ENCODE assay signal across 9 mouse cellular contexts in genomic region chr2:164402906-164403305, GRCm38 (mm10). TPM values are rescaled to one million over a fixed set of nuclear protein-coding genes. Genes with fewer than 3 reads are reported as not detected.
DNase-seq lines count a peak whose midpoint lies in the region; ATAC-seq and TF ChIP-seq lines count a peak whose summit lies in the region.
"Had no signal": no experiment of that assay in that cellular context is flagged by ENCODE, and none has a peak within 500 bp of the region (broad histone marks: within the 10 kb centered on the region; RNA-seq: fewer than 3 reads in every experiment).

Gene Rbpjl (plus strand): TSS chr2:164403141.

- DNase-seq in adipocyte (ENCODE audit: low spot score) = peak; percentile 41
- peak; percentile 31 for DNase-seq in cerebellum, adult 9-11 months
- DNase-seq in gastrocnemius, adult 18-20 months (ENCODE audit: low spot score) = peak; percentile 68
- peak; percentile 57 for DNase-seq in hindlimb bud, embryonic 11.5 days (ENCODE audit: extremely low spot score, low read depth, low spot score)
- peak; percentile 59 to 74 for DNase-seq in left cerebral cortex, adult 18-20 months (ENCODE audit: low spot score in 2 of 2)
- peak; percentile 51 for DNase-seq in yolk sac, embryonic 10.5 days (ENCODE audit: low spot score)

- peaks cover 36% of the 10 kb centered on the region for H3K27me3 ChIP-seq in small intestine, adult 2 months (ENCODE audit: control insufficient read depth, insufficient read depth, low read length)

- H3K36me3 ChIP-seq in small intestine, adult 2 months (ENCODE audit: control insufficient read depth, insufficient read depth, low read length) = no peaks in the 10 kb centered on the region

- H3K4me3 ChIP-seq in small intestine, adult 2 months (ENCODE audit: low read depth, low read length) = no peak within 1 kb of the TSS
- H3K4me3 ChIP-seq: megakaryocyte, embryonic 14.5 days had no signal

- peak; percentile 98 for TF ChIP-seq CTCF in small intestine, adult 2 months (IDR thresholded peaks at IDR 0.05; ENCODE audit: extremely low read depth, insufficient read length, insufficient replicate concordance, low read depth, low read length)

- peak; percentile 91 for ATAC-seq in megakaryocyte, adult 5-6 weeks (ENCODE audit: poor library complexity, severe bottlenecking)

- no peak within 1 kb of the TSS for H3K27ac ChIP-seq in small intestine, adult 2 months (ENCODE audit: insufficient read depth, low read depth, low read length)

- H3K4me1 ChIP-seq in small intestine, adult 2 months (ENCODE audit: control insufficient read depth, insufficient read depth, insufficient read length, low read length) = peaks cover 10% of the 10 kb centered on the region

- no peak for TF ChIP-seq POLR2A in small intestine, adult 2 months (IDR thresholded peaks at IDR 0.05; ENCODE audit: low read depth, low read length)

- 5% methylated on average over 17 of the region's 17 CpGs for WGBS in small intestine, adult 2 months

RNA-seq across cellular contexts. Expression of gene Rbpjl, which starts in this region (rescaled TPM):
- total RNA-seq in gastrocnemius, adult 18-20 months (2021) = not detected
- total RNA-seq in left cerebral cortex, adult 18-20 months (2021) = under 1 TPM; 0.33 to 0.56 TPM
- not detected in 2 replicates for total RNA-seq in megakaryocyte, adult 5-6 weeks (2015)
- total RNA-seq in megakaryocyte, adult 5-6 weeks (2017) = not detected in 2 replicates
- polyA plus RNA-seq in small intestine, adult 2 months (2012; rRNA removed) = 0.19 and 127 TPM in 2 replicates

Comparison
In these comparisons a context has a peak if more than half of its experiments do, and no peak if none do; other contexts are left out.
1. Peak in DNase-seq in gastrocnemius, adult 18-20 months; RNA of the gene not detected or under 1 TPM.
2. Peak in DNase-seq in left cerebral cortex, adult 18-20 months; RNA of the gene not detected or under 1 TPM.
3. Peak in ATAC-seq in megakaryocyte, adult 5-6 weeks; RNA of the gene not detected or under 1 TPM.